Mouse (Mus musculus) embryo, embryonic 11.5 days (tissue): ENCODE data around the gene Masp1.

ENCODE experiments used
- DNase-seq: peaks from one replicate; pipeline ENCODE4 v3.0.0-alpha.2; 2012; ENCODE audit warnings: low read depth, low spot score

The Masp1 gene

GRCm38 (mm10) chr16:23513401-23513800 is 7.2 kb downstream of the Masp1 start:
- no peak for DNase-seq

GRCm38 (mm10) chr16:23511166-23511935 is 9.3 kb downstream of the Masp1 start:
- DNase-seq: no peak

- DNase-seq: no peak
These were observed 14.5 kb downstream of the Masp1 start for GRCm38 (mm10) chr16:23505904-23506687.

GRCm38 (mm10) chr16:23504320-23504744 is 16.3 kb downstream of the Masp1 start:
- DNase-seq: no peak

GRCm38 (mm10) chr16:23503351-23503750 is 17.3 kb downstream of the Masp1 start:
- DNase-seq: no peak

- DNase-seq: no peak
These were observed 18.1 kb downstream of the Masp1 start for GRCm38 (mm10) chr16:23502478-23502877.

- no peak for DNase-seq
These were observed 19.3 kb downstream of the Masp1 start for GRCm38 (mm10) chr16:23501288-23501687.

- no peak for DNase-seq
These were observed 20.1 kb downstream of the Masp1 start for GRCm38 (mm10) chr16:23500558-23500957.

GRCm38 (mm10) chr16:23498691-23499131 is 21.9 kb downstream of the Masp1 start:
- no peak for DNase-seq

- DNase-seq: no peak
These were observed 22.7 kb downstream of the Masp1 start for GRCm38 (mm10) chr16:23497881-23498280.

- no peak for DNase-seq
These were observed 23.2 kb downstream of the Masp1 start for GRCm38 (mm10) chr16:23497440-23497839.

- no peak for DNase-seq
These were observed 24.2 kb downstream of the Masp1 start for GRCm38 (mm10) chr16:23496245-23496924.

GRCm38 (mm10) chr16:23492783-23493182 is 27.8 kb downstream of the Masp1 start:
- DNase-seq: no peak

GRCm38 (mm10) chr16:23483292-23483691 is 37.3 kb downstream of the Masp1 start:
- DNase-seq: no peak

GRCm38 (mm10) chr16:23482846-23483245 is 37.8 kb downstream of the Masp1 start:
- no peak for DNase-seq

GRCm38 (mm10) chr16:23482218-23482617 is 38.4 kb downstream of the Masp1 start:
- DNase-seq: no peak

GRCm38 (mm10) chr16:23479872-23480603 is 40.6 kb downstream of the Masp1 start:
- DNase-seq: no peak

GRCm38 (mm10) chr16:23476598-23476997 is 44.0 kb downstream of the Masp1 start:
- no peak for DNase-seq

- DNase-seq: no peak
These were observed 45.0 kb downstream of the Masp1 start for GRCm38 (mm10) chr16:23475651-23476050.

- no peak for DNase-seq
These were observed 48.6 kb downstream of the Masp1 start for GRCm38 (mm10) chr16:23472046-23472445.

GRCm38 (mm10) chr16:23471551-23471950 is 49.1 kb downstream of the Masp1 start:
- no peak for DNase-seq
